Mouse (Mus musculus) MEL (cell line): ENCODE results near the gene Xpot.
A peak's percentile ranks its signal among the peaks of the same experiment; 100 is the strongest.

Experiments used
- EP300 ChIP-seq, 2 experiments: IDR thresholded peaks; 2 replicates each; pipeline ENCODE4 v1.6.1; 2011; ENCODE audit warnings: improper control_type of control experiment in 2 of 2, low read length in 2 of 2, low read depth in 1 of 2, mild to moderate bottlenecking in 1 of 2
- JUND ChIP-seq: IDR thresholded peaks from 2 replicates; pipeline ENCODE4 v1.6.1; 2011; ENCODE audit warnings: low read depth, mild to moderate bottlenecking, improper control_type of control experiment, low read length
- POLR2A ChIP-seq, 2 experiments: IDR thresholded peaks; 2 replicates each; pipeline ENCODE4 v1.6.1; 2011 to 2012; ENCODE audit warnings: low read length in 2 of 2, mild to moderate bottlenecking in 2 of 2, control low read depth in 1 of 2, improper control_type of control experiment in 1 of 2, low read depth in 1 of 2, moderate library complexity in 1 of 2; ENCODE audit not compliant: control insufficient read depth in 1 of 2, insufficient read depth in 1 of 2, poor library complexity in 1 of 2
- TCF12 ChIP-seq: IDR thresholded peaks from 2 replicates; pipeline ENCODE4 v1.6.1; 2014; ENCODE audit warnings: low read depth, mild to moderate bottlenecking, inconsistent platforms, low read length, improper control_type of control experiment, moderate library complexity

- TF ChIP-seq TCF12, result 0 out of 2 replicates have a peak, but pooled peaks have one; percentile 2
- TF ChIP-seq JUND, result no peak
- TF ChIP-seq POLR2A (IDR thresholded peaks at IDR 0.05; ENCODE audit: control insufficient read depth in 1 of 2, insufficient read depth in 1 of 2, low read depth in 1 of 2, low read length in 2 of 2, poor library complexity in 1 of 2), result 0 out of 4 replicates have a peak, but pooled peaks of 1 of the 2 experiments have one; percentile 23
- peak; percentile 35 to 43; a peak in 2 of 4 replicates for TF ChIP-seq EP300 (IDR thresholded peaks at IDR 0.05; ENCODE audit: low read depth in 1 of 2, low read length in 2 of 2)
Measured at GRCm38 (mm10) chr10:121627216-121627852, 1.2 kb upstream of the Xpot start.
